Mouse (Mus musculus) forebrain, embryonic 10.5 days (tissue): Measurements from ENCODE around the gene Gabbr1. TPM values are rescaled to one million over a fixed set of nuclear protein-coding genes. Genes with fewer than 3 reads are reported as not detected.

Experiments used
- DNase-seq: peaks from one replicate; pipeline ENCODE4 v3.0.0-alpha.2; 2017; ENCODE audit warnings: low spot score; ENCODE audit errors: extremely low spot score
- H3K27ac ChIP-seq: fragments of 300-500 bp; sonication (generic); 2 replicates; pipeline ENCODE4 v1.5.1; 2016; ENCODE audit warnings: mild to moderate bottlenecking
- H3K27me3 ChIP-seq: fragments of 300-500 bp; sonication (generic); 2 replicates; pipeline ENCODE4 v1.6.1; 2016; ENCODE audit warnings: mild to moderate bottlenecking; ENCODE audit not compliant: poor library complexity, severe bottlenecking
- H3K36me3 ChIP-seq: fragments of 300-500 bp; sonication (generic); replicated peaks from 2 replicates; pipeline ENCODE4 v1.6.1; 2016; ENCODE audit warnings: mild to moderate bottlenecking, moderate library complexity
- H3K4me1 ChIP-seq: fragments of 300-500 bp; sonication (generic); 2 replicates; pipeline ENCODE4 v1.6.1; 2016
- H3K4me3 ChIP-seq: fragments of 300-500 bp; sonication (generic); 2 replicates; pipeline ENCODE4 v1.5.1; 2016; ENCODE audit warnings: mild to moderate bottlenecking, moderate library complexity
- H3K9me3 ChIP-seq: fragments of 300-500 bp; sonication (generic); 2 replicates; pipeline ENCODE4 v1.6.1; 2016; ENCODE audit warnings: mild to moderate bottlenecking, moderate library complexity
- WGBS: fragments of 180-500 bp; shearing (Covaris S2); methylation state at CpG from one replicate; pipeline ENCODE4 v1.1.7; 2016; 5-methylcytosine and 5-hydroxymethylcytosine counted together
- polyA plus RNA-seq: library from polyadenylated mRNA; unstranded; fragments of >200 nt; fragmentation: Nextera tagmentation; extraction: Ambion mirVana; gene quantifications from 2 replicates; pipeline ENCODE4 v1.2.1, GENCODE M21; 2016

The Gabbr1 gene
- polyA plus RNA-seq, 1 experiment from 2014 or later, result 8.0 TPM

- Histone ChIP-seq H3K4me3 (no peak overlapping the region), H3K4me1 (peaks cover 21% of the 10 kb centered on the region), H3K36me3 (peaks cover 99% of the 10 kb centered on the region), H3K27me3 (no peaks in the 10 kb centered on the region), H3K9me3 (no peaks in the 10 kb centered on the region; the same call in 1 of the 2 replicates), H3K27ac (no peak overlapping the region)
- no peak for DNase-seq
- WGBS, result 88% methylated on average over 1 of the region's 1 CpGs
These were observed 22.1 kb downstream of the Gabbr1 start for GRCm38 (mm10) chr17:37067861-37068260.

DNA sequence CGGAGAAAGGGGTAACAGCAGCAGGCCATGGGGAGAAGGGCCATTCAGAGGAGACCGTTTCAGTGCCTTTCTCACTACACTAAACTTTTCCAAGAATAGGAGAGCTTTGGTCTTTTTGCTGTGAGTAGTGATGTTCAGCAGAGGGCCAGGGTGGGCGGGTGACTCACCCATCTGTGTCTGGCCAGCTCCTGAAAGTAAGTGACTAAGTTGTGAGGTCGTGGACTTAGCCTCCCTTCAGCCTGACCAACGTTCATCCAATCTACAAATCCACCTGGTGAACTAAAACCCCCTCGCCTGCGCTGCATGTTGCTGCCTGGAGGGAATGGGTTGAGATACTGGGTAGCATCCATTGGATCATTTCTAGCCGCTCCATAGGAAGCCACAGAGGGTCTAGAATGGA lies 24.4 kb downstream of the Gabbr1 start:
- H3K9me3 ChIP-seq, result no peaks in the 10 kb centered on the region; the same call in 1 of the 2 replicates
- no peak overlapping the region for H3K27ac ChIP-seq
- peaks cover 24% of the 10 kb centered on the region for H3K4me1 ChIP-seq
- DNase-seq, result no peak
- no peaks in the 10 kb centered on the region for H3K27me3 ChIP-seq
- WGBS, result 91% methylated on average over 8 of the region's 8 CpGs
- peaks cover 99% of the 10 kb centered on the region for H3K36me3 ChIP-seq
- no peak overlapping the region for H3K4me3 ChIP-seq

- peaks cover 24% of the 10 kb centered on the region for H3K4me1 ChIP-seq
- no peaks in the 10 kb centered on the region for H3K9me3 ChIP-seq
- H3K27me3 ChIP-seq, result no peaks in the 10 kb centered on the region
- no peak for DNase-seq
- 73% methylated on average over 12 of the region's 12 CpGs for WGBS
- H3K36me3 ChIP-seq, result peaks cover 97% of the 10 kb centered on the region
- H3K27ac ChIP-seq, result peak overlapping the region; percentile 56
- H3K4me3 ChIP-seq, result no peak overlapping the region
These were observed 26.4 kb downstream of the Gabbr1 start for GRCm38 (mm10) chr17:37072080-37072729.

DNA sequence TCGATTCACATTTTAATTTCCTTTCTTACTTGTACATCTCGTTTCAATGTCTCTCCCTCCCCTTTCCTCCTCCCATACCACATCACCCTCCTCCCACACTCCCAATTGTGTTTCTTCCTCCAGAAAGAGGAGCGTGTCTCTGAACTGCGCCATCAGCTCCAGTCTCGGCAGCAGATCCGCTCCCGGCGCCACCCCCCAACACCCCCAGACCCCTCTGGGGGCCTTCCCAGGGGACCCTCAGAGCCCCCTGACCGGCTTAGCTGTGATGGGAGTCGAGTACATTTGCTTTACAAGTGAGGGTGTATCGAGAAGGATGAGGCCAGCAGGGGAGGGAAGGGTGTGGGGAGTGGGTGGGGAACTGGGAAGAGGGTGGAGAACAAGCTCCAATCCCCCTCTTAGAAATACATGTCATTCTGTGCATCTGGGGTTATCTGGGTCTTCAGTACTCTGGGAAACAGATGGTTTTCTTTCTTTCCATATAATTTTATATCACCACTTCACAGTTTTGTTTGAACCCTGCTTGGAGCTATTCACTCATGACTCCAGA lies 27.0 kb downstream of the Gabbr1 start:
- WGBS, result 58% methylated on average over 11 of the region's 11 CpGs
- peak overlapping the region; percentile 56; the same call in 1 of the 2 replicates for H3K27ac ChIP-seq
- no peak overlapping the region for H3K4me3 ChIP-seq
- DNase-seq, result no peak
- H3K36me3 ChIP-seq, result peaks cover 91% of the 10 kb centered on the region
- H3K27me3 ChIP-seq, result no peaks in the 10 kb centered on the region
- H3K9me3 ChIP-seq, result no peaks in the 10 kb centered on the region
- peaks cover 27% of the 10 kb centered on the region for H3K4me1 ChIP-seq

- no peak for DNase-seq
- 92% methylated on average over 6 of the region's 6 CpGs for WGBS
- peaks cover 68% of the 10 kb centered on the region for H3K36me3 ChIP-seq
These were observed 29.4 kb downstream of the Gabbr1 start for GRCm38 (mm10) chr17:37075181-37075580.

GRCm38 (mm10) chr17:37075766-37076165 lies 30.0 kb downstream of the Gabbr1 start:
- Histone ChIP-seq H3K4me3 (no peak overlapping the region), H3K9me3 (no peaks in the 10 kb centered on the region), H3K27ac (no peak overlapping the region), H3K4me1 (peaks cover 54% of the 10 kb centered on the region), H3K36me3 (peaks cover 62% of the 10 kb centered on the region), H3K27me3 (no peaks in the 10 kb centered on the region)
- WGBS, result 78% methylated on average over 2 of the region's 2 CpGs
- no peak for DNase-seq

More at GRCm38 (mm10) chr17:37075181-37075580, 29.4 kb downstream of the Gabbr1 start:
- Histone ChIP-seq H3K27ac (no peak overlapping the region), H3K4me1 (peaks cover 50% of the 10 kb centered on the region), H3K27me3 (no peaks in the 10 kb centered on the region), H3K9me3 (no peaks in the 10 kb centered on the region), H3K4me3 (no peak overlapping the region)

DNA sequence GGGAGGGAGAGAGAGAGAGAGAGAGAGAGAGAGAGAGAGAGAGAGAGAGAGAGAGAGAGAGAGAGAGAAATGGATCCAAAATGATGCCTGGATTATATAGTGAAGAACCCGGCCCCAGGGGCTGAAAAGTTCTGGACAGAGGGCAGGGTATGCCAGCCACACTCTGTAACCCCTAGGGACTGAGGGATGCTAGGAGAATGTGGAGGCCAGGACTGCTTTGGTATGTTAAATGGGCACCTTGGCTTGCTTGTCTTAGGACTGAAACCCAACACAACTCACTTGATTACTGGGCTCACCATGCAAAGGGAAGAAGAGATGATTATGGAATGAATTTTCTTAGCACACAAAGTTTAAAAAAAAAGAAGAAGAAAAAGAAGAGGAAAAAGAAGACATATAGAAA lies 32.4 kb downstream of the Gabbr1 start:
- Histone ChIP-seq H3K27ac (no peak overlapping the region), H3K9me3 (no peaks in the 10 kb centered on the region), H3K27me3 (no peaks in the 10 kb centered on the region), H3K36me3 (peaks cover 38% of the 10 kb centered on the region), H3K4me3 (no peak overlapping the region), H3K4me1 (peaks cover 40% of the 10 kb centered on the region)
- no peak for DNase-seq
- 33% methylated on average over 1 of the region's 1 CpGs for WGBS

- no peak for DNase-seq
- Histone ChIP-seq H3K27me3 (no peaks in the 10 kb centered on the region), H3K36me3 (peaks cover 30% of the 10 kb centered on the region), H3K9me3 (no peaks in the 10 kb centered on the region), H3K4me1 (peaks cover 35% of the 10 kb centered on the region), H3K27ac (peak overlapping the region; percentile 70), H3K4me3 (peak overlapping the region; percentile 23; the same call in 1 of the 2 replicates)
- WGBS, result 10% methylated on average over 2 of the region's 2 CpGs
These were observed 33.2 kb downstream of the Gabbr1 start for GRCm38 (mm10) chr17:37078990-37079389.

- Histone ChIP-seq H3K36me3 (peaks cover 19% of the 10 kb centered on the region), H3K4me1 (peaks cover 30% of the 10 kb centered on the region), H3K9me3 (no peaks in the 10 kb centered on the region), H3K4me3 (no peak overlapping the region), H3K27ac (no peak overlapping the region), H3K27me3 (no peaks in the 10 kb centered on the region)
- 19% methylated on average over 5 of the region's 5 CpGs for WGBS
- DNase-seq, result no peak
These were observed 34.4 kb downstream of the Gabbr1 start for GRCm38 (mm10) chr17:37080119-37080518.

DNA sequence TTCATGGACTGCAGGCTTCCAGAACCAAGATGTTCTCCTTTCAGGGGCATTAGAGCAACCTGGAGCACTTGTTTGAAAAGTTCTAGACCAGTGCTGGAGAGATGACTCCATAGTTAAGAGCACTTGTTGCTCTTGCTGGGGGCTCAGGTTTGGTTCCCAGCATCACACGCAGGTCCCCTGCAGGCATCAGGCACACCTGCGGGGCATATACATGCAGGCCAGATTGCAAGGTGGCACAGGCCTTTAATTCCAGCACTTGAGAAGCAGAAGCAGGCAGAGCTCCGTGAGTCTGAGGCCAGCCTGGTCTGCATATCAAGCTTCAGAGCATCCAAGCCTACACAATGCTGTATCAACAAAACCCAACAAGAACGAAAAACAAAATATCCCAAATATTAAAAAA lies 35.9 kb downstream of the Gabbr1 start:
- H3K36me3 ChIP-seq, result peaks cover 4% of the 10 kb centered on the region
- WGBS, result 88% methylated on average over 4 of the region's 4 CpGs
- H3K4me3 ChIP-seq, result no peak overlapping the region
- H3K27me3 ChIP-seq, result no peaks in the 10 kb centered on the region
- H3K27ac ChIP-seq, result no peak overlapping the region
- H3K4me1 ChIP-seq, result peaks cover 30% of the 10 kb centered on the region
- H3K9me3 ChIP-seq, result no peaks in the 10 kb centered on the region
- no peak for DNase-seq

GRCm38 (mm10) chr17:37083327-37083726 lies 37.6 kb downstream of the Gabbr1 start:
- 5% methylated on average over 8 of the region's 8 CpGs for WGBS
- Histone ChIP-seq H3K27ac (no peak overlapping the region), H3K4me3 (no peak overlapping the region), H3K36me3 (no peaks in the 10 kb centered on the region), H3K9me3 (no peaks in the 10 kb centered on the region), H3K27me3 (no peaks in the 10 kb centered on the region), H3K4me1 (peaks cover 22% of the 10 kb centered on the region)
- DNase-seq, result peak; percentile 68

DNA sequence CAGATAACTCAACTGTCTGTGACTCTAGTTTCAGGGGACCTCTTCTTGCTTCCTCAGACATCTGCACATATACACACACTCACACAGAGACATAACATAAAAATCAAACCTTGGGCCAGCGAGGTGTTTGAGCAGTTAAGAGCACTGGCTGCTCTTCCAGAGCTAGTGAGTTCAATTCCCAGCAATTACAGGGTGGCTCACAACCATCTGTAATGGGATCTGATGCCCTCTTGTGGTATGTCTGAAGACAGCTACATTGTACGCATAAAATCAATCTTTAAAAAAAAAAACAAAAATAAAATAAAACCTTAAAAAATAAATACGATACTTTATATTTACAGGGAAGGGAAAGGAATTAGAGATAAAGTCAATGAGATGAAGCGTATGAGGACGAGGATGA lies 38.9 kb downstream of the Gabbr1 start:
- H3K27ac ChIP-seq, result no peak overlapping the region
- no peak for DNase-seq
- H3K9me3 ChIP-seq, result no peaks in the 10 kb centered on the region
- peaks cover 9% of the 10 kb centered on the region for H3K4me1 ChIP-seq
- 66% methylated on average over 5 of the region's 5 CpGs for WGBS
- H3K36me3 ChIP-seq, result no peaks in the 10 kb centered on the region
- no peaks in the 10 kb centered on the region for H3K27me3 ChIP-seq
- H3K4me3 ChIP-seq, result no peak overlapping the region

DNA sequence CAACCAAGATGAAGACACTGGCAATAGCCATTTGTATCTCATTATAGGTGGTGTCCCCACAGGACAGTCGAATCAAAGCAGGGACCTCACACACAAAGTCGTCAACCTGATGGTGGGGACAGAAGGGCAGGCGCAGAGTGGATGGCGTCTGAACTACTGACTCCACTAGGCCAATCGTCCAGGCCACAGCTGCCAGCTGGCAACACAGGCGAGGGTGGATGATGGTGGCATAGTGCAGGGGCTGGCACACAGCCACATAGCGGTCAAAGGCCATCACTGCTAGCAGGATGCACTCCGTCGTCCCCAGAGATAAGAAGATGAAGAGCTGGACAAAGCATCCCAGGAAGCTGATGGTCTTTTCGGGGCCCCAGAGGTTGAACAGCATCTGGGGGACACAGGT lies 39.8 kb downstream of the Gabbr1 start:
- no peak for DNase-seq
- Histone ChIP-seq H3K27ac (no peak overlapping the region), H3K9me3 (no peaks in the 10 kb centered on the region), H3K4me3 (no peak overlapping the region), H3K36me3 (no peaks in the 10 kb centered on the region), H3K4me1 (no peaks in the 10 kb centered on the region), H3K27me3 (no peaks in the 10 kb centered on the region)
- 87% methylated on average over 10 of the region's 10 CpGs for WGBS
